Mouse (Mus musculus) midbrain, embryonic 11.5 days (tissue): ENCODE results near the gene Gsc2. TPM values are rescaled to one million over a fixed set of nuclear protein-coding genes. Genes with fewer than 3 reads are reported as not detected.

Experiments
- polyA plus RNA-seq: library from polyadenylated mRNA; unstranded; fragments of >200 nt; fragmentation: Nextera tagmentation; extraction: Ambion mirVana; gene quantifications from 2 replicates; pipeline ENCODE4 v1.2.1, GENCODE M21; 2014

The Gsc2 gene
- polyA plus RNA-seq, 1 experiment from 2014 or later: 1.1 TPM

Other genes with a start within 250 kb of the Gsc2 start
- 28.9 and 29.4 TPM in 2 replicates for gene Med15, start 182.2 kb downstream of the Gsc2 start, polyA plus RNA-seq
- 38.7 and 39.5 TPM in 2 replicates for gene Klhl22, start 155.4 kb downstream of the Gsc2 start, polyA plus RNA-seq
- gene Scarf2, start 117.8 kb downstream of the Gsc2 start, polyA plus RNA-seq: 3.8 and 4.4 TPM in 2 replicates
- gene B830017H08Rik, start 81.9 kb downstream of the Gsc2 start, polyA plus RNA-seq: 0.21 and 0.37 TPM in 2 replicates
- gene Car15, start 76.7 kb downstream of the Gsc2 start, polyA plus RNA-seq: 2.2 and 2.3 TPM in 2 replicates
- 0.16 and 0.25 TPM in 2 replicates for gene Gm20518, start 23.4 kb downstream of the Gsc2 start, polyA plus RNA-seq
- gene Tssk1, start 20.8 kb downstream of the Gsc2 start, polyA plus RNA-seq: not detected in 2 replicates
- gene Dgcr2, start 16.5 kb downstream of the Gsc2 start, polyA plus RNA-seq: 74.2 and 83.3 TPM in 2 replicates
- 0.15 TPM in 1 of 2 replicates, not detected in the other for gene Tssk2, start 16.4 kb downstream of the Gsc2 start, polyA plus RNA-seq
- 39.4 and 41.4 TPM in 2 replicates for gene Ess2, start 3.7 kb downstream of the Gsc2 start, polyA plus RNA-seq
- gene Slc25a1, start 13.2 kb upstream of the Gsc2 start, polyA plus RNA-seq: 96.5 and 97.6 TPM in 2 replicates
- not detected in 2 replicates for gene Vpreb2, start 65.4 kb upstream of the Gsc2 start, polyA plus RNA-seq
- gene Dgcr6, start 137.8 kb upstream of the Gsc2 start, polyA plus RNA-seq: 128 and 134 TPM in 2 replicates
- gene Prodh, start 175.1 kb upstream of the Gsc2 start, polyA plus RNA-seq: 6.9 and 7.6 TPM in 2 replicates
- 2.2 and 2.7 TPM in 2 replicates for gene Rtn4r, start 212.6 kb upstream of the Gsc2 start, polyA plus RNA-seq